Mouse (Mus musculus) layer of hippocampus, adult 2 months (tissue): ENCODE data around the gene Lmbrd2. TPM values are rescaled to one million over a fixed set of nuclear protein-coding genes. Genes with fewer than 3 reads are reported as not detected.

ENCODE experiments used
- DNase-seq, 2 experiments: peaks; one replicate each; pipeline ENCODE4 v3.0.0; 2022; ENCODE audit warnings: low spot score in 2 of 2
- H3K27ac ChIP-seq: fragments of 200-600 bp; 2 replicates; pipeline ENCODE4 v1.8.1; 2022
- H3K4me3 ChIP-seq: fragments of 200-600 bp; 2 replicates; pipeline ENCODE4 v1.8.1; 2022; ENCODE audit warnings: mild to moderate bottlenecking
- CTCF ChIP-seq: fragments of 200-600 bp; conservative IDR thresholded peaks from 2 replicates; pipeline ENCODE4 v1.8.1; 2022; ENCODE audit warnings: antibody characterized with exemption, mild to moderate bottlenecking, moderate library complexity
- total RNA-seq, 2 experiments: library from RNA; stranded (reverse); gene quantifications; 2 replicates each; pipeline ENCODE4 v1.2.3; 2021

Gene Lmbrd2
- total RNA-seq, 2 experiments from 2014 or later = 58.5 to 59.4 TPM

DNA sequence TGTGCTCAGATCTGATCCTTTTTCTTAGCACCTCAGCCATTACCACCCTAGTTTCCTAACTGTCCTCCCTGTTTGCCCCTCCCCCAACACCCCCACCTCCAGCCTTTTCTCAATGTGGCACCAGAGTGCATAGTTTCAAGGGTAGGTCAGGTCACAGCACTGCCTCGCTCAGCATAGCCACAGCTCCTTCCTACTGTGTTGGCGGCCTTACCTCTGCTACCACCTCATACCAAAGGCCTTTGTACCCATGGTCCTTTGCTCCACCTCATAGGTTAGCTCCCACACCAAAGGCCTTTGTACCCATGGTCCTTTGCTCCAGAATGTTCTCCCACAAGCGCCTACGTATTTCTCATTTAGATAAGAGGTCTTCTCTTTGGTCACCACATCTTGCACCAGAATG, 21.5 kb upstream of the Lmbrd2 start:
- Histone ChIP-seq H3K4me3 (no peak overlapping the region), H3K27ac (no peak overlapping the region)
- TF ChIP-seq CTCF = no peak
- no peak for DNase-seq

- H3K4me3 ChIP-seq = no peak overlapping the region
- DNase-seq = peak; percentile 35 to 50
- TF ChIP-seq CTCF = peak; percentile 100
- no peak overlapping the region for H3K27ac ChIP-seq
Measured at GRCm38 (mm10) chr15:9120081-9120480, 20.3 kb upstream of the Lmbrd2 start.

- no peak overlapping the region for H3K4me3 ChIP-seq
- no peak overlapping the region for H3K27ac ChIP-seq
- no peak for DNase-seq
- TF ChIP-seq CTCF = no peak
Measured at GRCm38 (mm10) chr15:9122989-9123388, 17.4 kb upstream of the Lmbrd2 start.

DNA sequence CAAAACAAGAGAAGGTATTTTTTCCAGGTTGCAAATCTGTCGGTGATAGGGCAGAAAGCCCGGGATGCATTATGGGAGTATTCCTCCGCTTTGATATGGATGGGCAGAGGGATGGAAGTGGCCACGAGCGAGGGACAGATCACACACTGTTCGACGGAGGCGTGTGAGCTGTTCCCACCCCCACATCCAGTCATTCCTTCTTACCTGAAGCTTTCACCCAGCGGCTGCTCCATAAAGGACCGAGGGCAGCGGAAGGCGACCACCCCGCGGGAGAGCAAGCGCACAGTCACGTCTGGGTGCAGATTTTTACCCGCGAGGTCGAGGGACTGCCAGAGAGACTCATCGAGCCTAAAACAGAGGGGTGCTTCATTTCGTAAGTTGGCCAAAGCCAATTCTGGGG, 15.5 kb upstream of the Lmbrd2 start:
- no peak for DNase-seq
- no peak for TF ChIP-seq CTCF
- Histone ChIP-seq H3K4me3 (no peak overlapping the region), H3K27ac (no peak overlapping the region)

- no peak for DNase-seq
- Histone ChIP-seq H3K4me3 (no peak overlapping the region), H3K27ac (no peak overlapping the region)
- no peak for TF ChIP-seq CTCF
Measured at GRCm38 (mm10) chr15:9127051-9127791, 13.1 kb upstream of the Lmbrd2 start.

DNA sequence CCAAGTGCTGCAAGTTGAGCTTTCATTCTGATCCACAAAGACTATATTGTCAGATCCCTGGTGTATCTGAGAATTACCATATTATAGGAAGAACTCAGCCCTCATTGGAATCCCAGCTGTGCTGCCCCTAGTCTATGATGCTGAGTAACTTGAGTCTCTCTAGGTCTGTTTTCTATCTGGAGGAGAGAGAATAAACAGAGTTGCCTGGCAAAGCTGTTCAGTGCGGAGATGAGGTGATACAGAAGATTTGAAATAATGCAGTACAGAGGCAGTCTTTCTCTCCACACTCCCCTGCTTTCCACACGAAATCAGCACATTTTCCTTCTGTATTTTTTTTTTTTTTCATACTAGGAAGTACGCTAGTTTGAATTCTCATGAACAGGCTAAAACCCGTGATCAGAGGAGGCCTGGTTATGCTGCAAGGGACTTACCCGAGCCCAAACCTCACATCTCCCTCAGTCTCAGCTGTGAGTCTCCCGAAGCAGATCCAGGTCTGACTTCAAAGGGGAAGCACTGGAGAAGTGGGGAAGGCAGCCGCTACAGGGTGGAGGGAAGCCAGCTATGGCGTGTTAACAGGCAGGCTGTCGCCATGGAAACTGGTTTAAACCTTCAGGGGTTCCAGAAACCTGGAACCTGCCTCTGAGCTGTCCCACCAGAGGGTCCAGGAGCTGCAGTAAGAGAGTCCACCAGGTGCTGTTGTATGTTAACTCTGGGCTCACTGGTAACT, 9.4 kb upstream of the Lmbrd2 start:
- no peak for TF ChIP-seq CTCF
- no peak overlapping the region for H3K4me3 ChIP-seq
- no peak for DNase-seq
- H3K27ac ChIP-seq = no peak overlapping the region

GRCm38 (mm10) chr15:9131499-9131888, 8.9 kb upstream of the Lmbrd2 start:
- H3K27ac ChIP-seq = no peak overlapping the region
- H3K4me3 ChIP-seq = no peak overlapping the region
- DNase-seq = no peak
- TF ChIP-seq CTCF = no peak

DNA sequence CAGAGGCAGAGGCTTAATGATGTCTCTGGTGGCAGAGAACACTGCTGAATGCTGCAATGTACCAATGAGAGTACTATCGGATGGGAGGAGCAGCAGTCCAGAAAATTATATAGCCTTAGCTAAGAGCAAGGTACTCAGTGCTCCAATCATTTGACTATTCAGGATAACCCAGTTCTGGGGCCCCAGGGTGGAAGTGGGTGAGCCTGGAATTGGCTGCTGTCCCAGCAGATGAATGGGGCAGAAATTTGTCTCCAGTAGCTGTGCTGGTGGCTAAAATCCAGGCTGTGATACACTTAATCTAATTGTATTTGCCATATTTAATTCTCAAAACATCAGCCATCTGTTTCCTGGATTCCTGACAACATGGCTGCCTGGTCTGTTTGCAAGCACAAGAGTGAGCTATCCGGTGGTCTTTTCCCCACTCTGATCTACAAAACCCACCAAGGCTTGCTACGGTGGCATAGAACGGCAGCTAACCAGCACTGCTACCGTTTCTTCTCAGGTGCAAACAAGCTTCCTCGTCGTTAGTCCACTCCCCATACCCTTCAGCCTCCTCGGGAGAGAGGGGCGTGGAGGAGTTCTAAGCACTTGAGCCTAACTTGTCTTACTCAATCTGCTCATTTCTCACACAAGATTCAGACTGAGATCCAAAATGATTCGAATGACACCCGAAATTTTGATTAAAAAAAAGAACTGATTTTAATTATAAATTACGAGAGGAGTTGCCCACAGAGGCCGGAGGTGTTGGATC, 7.5 kb upstream of the Lmbrd2 start:
- peak; percentile 43 to 51 for DNase-seq
- Histone ChIP-seq H3K4me3 (no peak overlapping the region), H3K27ac (no peak overlapping the region; the same call in 1 of the 2 replicates)
- no peak for TF ChIP-seq CTCF

DNA sequence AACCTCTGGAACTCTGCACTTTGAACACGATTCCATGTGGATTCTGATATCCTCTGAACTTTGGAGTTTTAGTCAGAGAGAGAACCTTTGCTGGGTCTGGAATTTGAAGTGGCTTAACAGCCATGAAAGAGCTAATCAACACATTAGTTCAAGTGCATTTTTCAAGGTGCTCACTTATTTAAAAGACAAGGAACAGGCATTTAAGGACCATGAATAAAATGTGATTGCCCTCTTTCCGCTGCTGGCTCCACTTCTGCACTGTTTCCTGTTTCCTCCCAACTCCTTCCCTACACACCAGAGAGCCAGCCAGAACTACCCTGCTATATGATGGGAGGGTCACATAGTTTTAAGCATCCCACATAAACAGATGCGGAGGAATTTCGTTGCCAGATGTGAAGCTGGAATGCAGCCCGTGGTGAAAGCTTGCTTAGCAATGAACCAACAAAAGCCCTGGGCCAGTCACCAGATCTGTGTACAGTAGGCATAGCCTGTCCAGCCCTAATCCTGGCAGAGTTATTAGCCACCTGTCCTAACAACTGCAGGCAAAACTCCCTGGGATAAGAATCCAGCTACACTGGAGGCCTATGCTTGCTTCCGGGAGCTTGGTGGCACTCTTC, 5.4 kb upstream of the Lmbrd2 start:
- no peak for TF ChIP-seq CTCF
- no peak for DNase-seq
- Histone ChIP-seq H3K27ac (no peak overlapping the region), H3K4me3 (no peak overlapping the region)

DNA sequence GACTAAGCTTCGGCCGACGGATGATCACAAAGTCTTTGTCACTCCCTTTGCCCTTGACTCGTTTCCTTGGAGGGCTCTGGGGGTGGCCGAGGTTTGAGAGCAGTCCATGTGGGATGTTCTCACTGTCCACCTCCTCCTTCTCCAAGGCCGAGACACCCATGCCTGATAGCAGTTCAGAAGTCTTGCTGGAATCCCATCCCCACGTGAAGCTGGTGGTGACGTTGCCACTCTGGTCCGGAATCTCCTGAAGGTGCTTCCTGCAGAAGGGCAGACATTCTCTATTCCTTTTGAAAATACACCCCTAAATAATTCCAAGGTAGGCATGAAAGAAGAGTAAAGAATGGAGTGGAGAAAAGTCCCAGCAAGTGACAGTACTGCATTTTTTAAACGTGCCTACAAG, 903 bp upstream of the Lmbrd2 start:
- DNase-seq = no peak
- TF ChIP-seq CTCF = no peak
- H3K27ac ChIP-seq = no peak overlapping the region; the same call in 1 of the 2 replicates

DNA sequence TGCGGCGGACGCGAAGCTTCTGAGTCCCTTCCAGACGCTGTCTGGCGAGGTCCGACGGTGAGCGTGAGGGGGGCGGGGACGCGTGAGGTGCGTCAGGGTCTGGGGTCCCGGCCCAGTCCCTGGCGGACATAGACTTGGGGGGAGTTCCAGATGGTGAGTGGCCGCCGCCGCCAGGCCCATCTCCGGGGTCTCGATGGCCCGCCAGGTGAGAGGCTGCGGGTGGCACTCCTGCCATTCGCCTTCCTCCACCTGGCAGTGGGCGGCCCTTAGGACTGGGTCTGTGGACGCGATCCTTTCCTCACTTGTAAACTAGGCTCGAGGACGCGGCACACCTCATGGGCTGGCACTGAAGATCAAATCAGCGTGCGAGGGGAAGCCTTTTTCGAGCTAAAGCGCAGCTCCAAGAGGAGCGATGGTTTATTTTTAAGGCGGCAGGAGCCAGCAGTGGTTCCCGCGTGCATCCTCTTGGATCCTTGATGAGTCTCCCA, 378 bp downstream of the Lmbrd2 start:
- H3K27ac ChIP-seq = peak overlapping the region; percentile 93
- H3K4me3 ChIP-seq = peak overlapping the region; percentile 84
- peak; percentile 26 to 49 for DNase-seq
- no peak for TF ChIP-seq CTCF

More for the DNA sequence above, 903 bp upstream of the Lmbrd2 start:
- H3K4me3 ChIP-seq = peak overlapping the region; percentile 84

- H3K4me3 ChIP-seq = no peak within 1 kb of the TSS
- H3K27ac ChIP-seq = no peak within 1 kb of the TSS
- no peak for TF ChIP-seq CTCF
- DNase-seq = no peak
Measured at GRCm38 (mm10) chr15:9155325-9155724, 15.0 kb downstream of the Lmbrd2 start, which contains the start of gene Skp2. Skp2 (minus strand) TSS chr15:9155425.
